Mouse (Mus musculus) WW6 (cell line): ENCODE data around the gene 9130230L23Rik.
"Not testable (repeated sequence)": the region's sequence is repeated elsewhere in the genome, so short reads cannot be mapped to it uniquely, and the experiment has no call there.

Experiments
- DNase-seq: peaks from one replicate; pipeline ENCODE4 v3.0.0-alpha.2; 2013; ENCODE audit warnings: low read depth, low spot score

Gene 9130230L23Rik

DNA sequence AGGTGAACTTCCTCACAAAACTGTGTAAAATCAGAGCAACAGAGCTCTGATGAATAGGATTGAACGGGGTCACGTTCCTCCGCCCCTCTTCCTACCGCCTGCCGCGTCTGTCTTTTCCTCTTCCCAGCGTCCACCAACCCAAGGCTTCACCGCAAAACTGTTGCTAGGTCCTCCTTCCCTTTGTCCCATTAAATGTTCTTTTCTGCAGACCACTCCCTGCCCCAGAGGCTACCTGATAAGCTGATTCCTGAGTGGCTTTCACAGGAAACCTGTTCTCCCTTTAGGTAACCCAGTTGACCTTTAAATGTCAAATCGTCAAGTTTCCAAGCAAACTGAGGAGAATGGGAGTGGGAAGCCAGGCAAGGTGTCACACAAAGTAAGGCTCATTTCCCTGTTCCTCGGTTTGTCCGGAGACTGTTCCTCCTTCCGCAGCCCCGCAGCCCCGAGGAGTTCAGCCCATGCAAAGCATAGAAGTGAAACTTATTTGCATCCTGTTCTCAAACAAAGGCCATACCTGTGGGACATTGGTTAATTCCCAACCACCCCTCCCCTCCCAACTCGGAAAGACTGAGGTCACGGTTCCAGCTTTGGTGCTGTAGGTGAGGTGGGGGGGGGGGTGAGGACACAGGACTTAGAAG, 1.1 kb upstream of the 9130230L23Rik start:
- no peak for DNase-seq

DNA sequence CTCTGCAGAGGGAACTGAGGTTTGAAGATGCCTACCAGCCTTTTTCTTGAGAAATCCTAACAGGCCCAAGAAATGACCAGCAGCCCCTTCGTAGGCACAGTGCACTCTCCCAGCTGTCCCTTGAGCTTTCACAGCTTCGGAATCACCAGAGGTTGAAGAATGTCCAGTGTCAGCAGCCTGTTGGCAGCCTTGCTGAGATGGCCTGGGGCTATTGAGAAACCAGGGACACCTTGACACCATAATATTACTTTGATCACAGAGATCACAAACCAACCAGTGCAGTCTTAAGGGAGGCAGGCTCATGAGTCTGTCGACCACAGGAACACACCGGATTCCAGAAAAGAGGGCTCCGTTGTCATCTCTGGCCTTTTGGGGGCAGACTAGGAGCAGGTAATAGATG, 2.9 kb downstream of the 9130230L23Rik start:
- no peak for DNase-seq

DNA sequence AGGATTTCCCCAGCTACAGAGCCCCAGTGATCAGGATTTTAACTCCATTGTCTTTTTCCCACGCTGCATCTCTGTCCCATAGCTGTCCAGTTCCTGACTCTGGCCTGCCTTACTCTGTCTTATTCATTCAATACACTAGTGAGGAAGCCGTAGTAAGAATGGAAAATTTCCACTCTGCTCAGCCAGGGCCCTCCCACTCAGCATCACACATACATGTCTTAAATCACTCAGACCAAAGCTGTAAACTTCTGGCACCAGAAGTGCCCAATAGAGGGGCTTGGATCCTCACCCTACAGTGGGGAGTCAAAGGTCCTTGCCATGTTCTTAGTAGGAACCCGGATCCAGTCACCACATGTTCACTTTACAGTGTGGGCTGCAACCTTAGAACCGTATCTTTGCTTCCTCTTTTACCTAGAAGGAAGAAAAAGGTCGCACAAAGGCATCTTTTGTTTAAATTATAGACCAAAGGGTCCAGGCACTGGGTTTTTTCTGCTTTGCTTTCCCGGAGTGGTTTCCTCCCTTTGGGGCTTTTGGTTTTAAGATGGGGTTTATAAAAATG, 3.4 kb downstream of the 9130230L23Rik start:
- no peak for DNase-seq

DNA sequence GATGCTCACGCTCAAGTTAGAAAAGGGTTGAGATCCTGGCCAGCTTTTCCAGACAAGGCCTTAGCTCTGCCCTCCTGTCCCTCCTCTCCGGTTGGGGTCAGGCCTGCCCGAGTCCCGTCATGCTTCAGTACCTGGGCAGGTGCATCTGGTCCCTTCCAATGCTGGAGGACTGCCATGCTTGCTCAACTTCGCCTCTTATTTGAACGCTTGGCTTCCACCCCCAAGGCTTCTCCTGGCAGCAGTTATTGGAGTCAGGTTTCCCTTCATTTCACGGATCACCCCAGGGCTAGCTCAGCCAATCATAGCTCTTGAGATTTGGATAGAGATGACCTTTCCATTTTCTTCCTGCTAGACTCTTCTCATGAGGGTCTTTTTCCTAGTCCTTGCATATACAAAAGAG, 4.0 kb downstream of the 9130230L23Rik start:
- no peak for DNase-seq

DNA sequence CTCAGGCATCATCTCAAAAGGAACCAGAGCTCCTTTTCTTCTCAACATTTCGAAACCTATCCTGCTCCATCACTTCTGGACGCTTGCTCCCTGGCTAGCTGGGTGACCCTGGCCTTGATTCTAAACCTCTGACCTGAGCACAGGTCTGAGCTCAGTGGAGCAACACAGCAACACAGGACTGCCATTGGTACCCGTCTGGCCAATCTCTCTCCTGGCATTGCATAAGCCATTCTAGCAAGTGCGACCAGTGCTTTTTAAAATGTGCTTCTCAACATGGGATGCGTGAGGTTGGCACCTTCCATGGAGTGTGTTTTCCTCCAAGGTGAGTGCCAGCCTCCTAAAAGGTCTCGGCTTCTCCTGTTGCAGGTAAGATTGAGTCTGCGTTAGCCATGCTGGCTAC, 5.0 kb downstream of the 9130230L23Rik start:
- no peak for DNase-seq

DNA sequence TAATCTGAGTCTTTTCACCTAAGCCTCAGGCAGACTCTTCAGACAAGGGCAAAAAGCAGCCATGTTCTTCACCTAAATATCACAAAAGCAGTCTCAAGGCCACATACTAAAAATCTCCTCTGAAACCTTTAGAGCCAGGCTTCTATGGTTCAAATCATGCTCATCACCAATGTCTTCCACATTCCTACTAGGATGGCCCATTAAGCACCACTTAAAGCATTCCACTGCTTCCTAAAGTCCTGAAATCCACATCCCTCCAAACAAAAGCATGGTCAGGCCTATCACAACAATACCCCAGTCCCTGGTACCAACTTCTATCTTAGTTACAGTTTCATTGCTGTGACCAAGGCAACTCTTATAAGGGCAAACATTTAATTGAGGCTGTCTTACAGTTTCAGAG, 6.3 kb downstream of the 9130230L23Rik start:
- no peak for DNase-seq

DNA sequence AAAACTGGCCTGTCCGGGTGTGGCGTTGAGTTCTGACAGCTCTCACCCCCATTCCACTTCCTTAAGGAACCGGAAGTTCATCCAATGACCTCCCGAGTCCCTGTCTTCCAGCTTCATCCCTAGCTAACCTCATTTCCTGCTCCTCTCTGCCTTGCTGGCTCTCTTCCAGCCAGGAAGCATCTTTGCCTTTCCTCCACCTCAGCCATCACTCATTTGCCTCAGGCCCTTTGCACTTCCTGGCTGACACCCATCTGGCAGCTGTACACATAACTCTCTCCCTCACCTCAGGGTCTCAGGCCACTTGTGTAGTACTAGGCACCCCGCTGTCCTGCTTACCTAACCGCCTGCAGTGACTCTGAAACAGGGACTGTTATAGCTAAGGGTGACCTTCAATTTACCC, 9.4 kb downstream of the 9130230L23Rik start:
- no peak for DNase-seq

DNA sequence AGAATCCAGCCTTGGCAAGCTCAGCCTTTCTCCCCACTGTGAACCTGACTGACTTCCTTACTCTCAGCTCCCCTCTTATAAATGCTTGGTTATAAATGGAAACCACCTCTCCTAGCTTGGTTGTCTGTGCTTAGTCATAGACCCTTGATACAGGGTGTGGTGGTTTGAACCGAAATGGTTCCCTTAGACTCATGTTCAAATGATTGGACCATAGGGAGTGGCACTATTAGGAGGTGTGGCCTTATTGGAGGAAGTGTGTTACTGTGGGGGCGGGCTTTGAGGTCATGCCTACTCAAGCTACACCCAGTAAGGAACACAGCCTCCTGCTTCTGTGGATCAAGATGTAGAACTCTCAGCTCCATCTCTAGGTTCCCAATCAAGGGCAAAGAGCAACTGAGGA, 12.9 kb downstream of the 9130230L23Rik start:
- no peak for DNase-seq

DNA sequence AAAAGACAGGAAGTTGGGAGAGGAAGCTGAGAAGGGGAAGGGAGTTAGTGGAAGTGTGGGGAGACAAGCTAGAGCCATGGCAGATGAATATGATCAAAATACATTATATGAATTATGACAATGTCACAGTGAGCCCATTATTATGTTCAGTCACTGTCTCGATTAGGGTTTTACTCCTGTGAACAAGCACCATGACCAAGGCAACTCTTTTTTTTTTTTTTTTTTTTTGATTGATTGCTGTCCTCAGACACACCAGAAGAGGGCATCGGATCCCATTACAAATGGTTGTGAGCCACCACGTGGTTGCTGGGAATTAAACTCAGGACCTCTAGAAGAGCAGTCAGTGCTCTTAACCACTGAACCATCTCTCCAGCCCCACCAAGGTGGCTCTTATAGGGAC, 17.1 kb downstream of the 9130230L23Rik start:
- not testable (repeated sequence) for DNase-seq

DNA sequence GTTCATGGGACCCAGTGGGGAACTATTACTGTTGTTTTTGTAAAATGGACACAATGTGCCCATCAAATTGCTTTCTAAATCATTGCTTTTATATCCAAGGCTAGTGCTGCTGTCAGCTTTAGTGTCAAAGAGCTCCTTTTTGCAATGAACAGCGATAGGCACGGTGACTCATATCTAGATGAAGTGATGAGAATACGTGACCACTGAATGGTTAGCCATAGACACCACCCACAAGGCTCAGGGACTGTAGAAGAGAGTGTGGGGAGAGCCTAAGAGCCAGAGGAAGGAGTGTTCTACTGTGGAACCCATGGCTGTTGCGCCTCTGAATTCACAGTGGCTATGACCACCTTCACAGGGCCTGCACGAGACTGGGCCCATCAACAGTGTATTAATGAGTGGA, 17.7 kb downstream of the 9130230L23Rik start:
- no peak for DNase-seq

DNA sequence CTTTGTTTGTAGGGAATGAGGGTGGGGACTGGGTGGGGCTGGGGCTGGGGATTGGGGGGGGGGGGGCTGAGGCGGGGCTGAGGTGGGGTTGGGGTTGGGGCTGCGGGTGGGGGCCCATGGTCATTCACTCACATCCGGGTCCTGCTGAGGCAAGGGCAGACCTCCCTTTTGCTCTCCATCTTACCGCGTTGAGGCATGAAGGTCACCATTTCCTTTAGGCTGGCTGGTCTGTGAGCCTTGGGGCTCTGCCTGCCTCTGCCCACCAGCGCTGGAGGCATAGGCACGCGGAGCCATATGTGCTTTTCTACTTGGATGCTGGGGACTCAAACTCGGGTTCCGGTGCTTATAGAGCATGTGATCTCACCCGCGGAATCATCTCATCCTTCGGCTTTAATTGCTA, 28.4 kb downstream of the 9130230L23Rik start:
- no peak for DNase-seq

DNA sequence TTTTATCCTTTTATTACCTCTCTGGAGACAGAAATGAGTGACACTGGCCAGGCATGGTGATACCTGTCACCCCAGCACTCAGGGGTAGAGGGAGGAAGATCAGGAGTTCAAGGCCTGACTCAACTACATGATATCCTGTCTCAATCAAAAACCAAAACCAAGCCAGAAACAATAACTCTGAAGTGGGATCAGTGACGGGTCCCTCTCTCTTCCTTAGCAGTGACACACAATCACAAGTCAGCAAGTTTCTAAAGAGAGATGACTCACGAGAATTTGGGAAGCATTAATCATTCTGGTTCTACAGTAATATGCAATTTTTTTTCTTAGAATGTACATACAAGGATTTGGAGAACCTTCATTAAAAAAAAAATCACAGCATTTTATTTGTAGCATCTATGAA, 30.9 kb downstream of the 9130230L23Rik start:
- DNase-seq, result no peak

DNA sequence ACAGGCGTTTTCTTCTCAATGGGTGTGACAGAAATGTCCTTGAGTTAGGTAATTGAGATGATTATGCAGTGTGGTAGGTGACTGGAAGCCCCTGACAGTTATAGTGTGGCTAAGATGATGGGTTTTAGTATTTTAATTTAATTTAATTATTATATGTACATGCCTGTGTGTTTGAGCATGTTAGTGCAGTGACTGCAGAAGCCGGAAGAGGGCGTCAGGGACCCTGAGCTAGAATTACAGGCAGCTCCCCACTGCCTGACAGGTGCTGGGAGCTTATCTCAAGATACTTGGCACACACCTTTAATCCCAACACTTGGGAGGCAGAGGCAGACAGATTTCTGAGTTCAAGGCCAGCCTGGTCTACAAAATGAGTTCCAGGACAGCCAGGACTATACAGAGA, 36.1 kb downstream of the 9130230L23Rik start:
- no peak for DNase-seq

DNA sequence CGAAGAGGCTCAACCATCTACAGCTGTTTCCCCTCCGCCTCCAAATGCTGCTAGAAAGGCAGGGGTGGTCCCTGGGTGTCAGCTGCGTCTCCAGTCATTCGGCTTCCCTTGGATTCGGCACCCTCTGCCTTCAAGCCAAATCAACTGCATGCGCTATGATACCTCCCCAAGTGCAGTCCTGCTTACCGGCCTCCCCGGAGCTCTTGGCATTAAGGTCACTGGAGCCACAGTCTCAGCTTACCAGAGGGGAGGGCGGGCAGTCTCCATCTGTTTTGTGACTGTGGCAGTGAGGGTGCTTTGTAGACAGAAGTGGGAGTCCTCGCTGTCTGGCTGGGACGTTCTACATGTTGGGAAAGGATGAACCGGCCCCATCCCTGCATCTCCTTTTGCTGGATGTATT, 37.0 kb downstream of the 9130230L23Rik start:
- no peak for DNase-seq

DNA sequence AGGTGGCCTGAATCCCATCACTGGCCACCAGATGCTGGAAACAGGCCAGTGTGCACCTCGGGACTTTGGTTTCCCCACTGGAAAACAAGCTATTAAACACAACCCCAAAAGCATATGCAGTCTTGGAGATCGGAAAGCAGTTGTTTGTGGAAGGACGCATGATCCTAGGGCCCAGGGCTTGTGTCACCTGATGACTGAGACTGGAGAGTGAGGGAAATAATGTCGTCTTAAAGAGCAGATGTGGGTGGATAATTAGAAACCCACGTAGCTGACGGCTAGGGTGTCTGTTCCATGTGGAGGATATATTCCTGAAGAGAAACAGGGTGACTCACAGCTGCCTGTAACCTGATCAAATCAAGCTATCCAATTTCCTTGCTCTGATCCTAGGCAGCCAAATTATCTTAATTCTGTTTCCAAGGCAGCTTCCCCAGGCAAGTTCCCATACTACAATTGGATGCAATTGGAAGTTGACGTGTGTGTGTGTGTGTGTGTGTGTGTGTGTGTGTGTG, 38.3 kb downstream of the 9130230L23Rik start:
- DNase-seq, result no peak

DNA sequence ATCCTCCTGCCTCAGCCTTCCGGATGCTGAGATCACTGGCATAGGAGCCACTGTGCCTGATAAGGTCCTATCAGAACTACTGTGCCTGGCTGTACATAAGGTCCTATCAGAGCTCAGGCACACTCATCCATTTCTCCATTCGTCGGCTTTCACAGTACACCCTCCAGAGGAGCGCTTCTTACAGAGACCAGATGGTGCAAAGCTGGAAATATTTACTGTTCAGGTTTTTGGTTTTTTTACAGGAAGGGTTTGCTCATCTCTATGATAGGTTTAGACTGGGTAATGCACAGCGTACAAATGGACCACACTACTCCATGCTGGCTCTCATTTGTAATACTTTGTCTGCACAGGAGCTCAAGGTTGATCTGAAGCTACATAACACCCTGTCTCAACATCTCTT, 40.8 kb downstream of the 9130230L23Rik start:
- DNase-seq, result no peak

DNA sequence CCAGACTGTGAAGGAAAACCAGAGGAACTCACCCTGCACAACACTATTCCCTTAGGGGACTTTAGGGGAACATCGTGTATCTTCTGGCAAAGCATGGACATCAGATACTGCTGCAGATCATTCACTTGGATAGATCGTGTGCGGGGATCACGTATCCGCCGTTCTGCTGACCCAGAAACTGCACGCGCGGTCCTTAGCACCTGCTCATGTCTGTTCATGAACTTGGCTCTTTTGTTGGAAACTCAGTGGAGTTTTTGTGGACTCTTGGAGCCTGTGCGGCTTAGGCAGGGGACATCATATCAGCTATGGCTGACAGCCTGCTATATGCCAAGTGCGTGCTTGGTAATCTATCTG, 43.5 kb downstream of the 9130230L23Rik start:
- no peak for DNase-seq

DNA sequence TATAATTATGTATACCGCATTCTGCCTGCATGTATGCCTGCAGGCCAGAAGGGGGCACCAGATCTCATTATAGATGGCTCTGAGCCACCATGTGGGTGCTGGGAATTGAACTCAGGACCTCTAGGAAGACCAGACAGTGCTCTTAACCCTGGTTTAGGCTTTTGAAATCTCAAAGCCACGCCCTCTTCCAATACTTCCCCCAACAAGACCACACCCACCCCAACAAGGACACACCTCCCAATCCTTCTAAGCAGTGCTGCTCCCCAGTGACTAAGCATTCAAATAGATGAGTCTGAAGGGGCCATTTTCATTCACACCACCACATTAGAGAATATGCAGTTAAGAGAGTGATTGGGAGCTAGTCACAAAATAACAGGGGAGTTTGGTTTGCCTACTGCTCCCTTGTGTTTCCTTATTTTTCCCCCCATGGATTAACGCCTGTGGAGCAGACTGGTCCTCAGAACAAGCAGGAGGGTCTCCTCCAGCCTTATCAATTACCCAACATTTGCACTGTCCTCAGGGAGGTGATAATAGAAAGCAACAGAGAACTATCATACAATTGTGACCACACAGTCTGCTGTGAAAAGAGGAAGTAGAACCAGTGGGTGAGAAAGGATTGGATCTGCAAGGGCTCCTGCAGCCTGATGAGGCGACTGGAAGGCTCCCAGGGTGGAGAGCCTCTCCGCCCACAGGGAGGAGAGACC, 44.0 kb downstream of the 9130230L23Rik start:
- DNase-seq, result no peak

DNA sequence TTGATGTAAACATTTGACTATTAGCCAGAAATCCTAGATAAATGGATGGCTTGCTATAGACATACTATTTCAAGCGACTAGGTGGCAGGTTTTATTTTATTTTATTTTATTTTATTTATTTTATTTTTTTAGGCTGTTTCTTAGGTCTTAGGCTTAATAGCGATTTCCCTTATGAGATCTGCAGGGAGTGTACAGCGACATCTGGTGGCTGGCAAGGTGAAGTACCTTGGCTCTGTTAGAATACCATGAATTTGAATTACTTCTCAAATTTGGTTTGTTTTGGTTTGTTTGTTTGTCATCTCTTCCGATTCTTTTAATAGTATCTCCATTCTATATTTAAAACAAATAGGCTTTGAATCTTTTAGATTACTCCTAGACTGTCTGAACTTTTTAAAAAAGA, 45.5 kb downstream of the 9130230L23Rik start:
- no peak for DNase-seq

DNA sequence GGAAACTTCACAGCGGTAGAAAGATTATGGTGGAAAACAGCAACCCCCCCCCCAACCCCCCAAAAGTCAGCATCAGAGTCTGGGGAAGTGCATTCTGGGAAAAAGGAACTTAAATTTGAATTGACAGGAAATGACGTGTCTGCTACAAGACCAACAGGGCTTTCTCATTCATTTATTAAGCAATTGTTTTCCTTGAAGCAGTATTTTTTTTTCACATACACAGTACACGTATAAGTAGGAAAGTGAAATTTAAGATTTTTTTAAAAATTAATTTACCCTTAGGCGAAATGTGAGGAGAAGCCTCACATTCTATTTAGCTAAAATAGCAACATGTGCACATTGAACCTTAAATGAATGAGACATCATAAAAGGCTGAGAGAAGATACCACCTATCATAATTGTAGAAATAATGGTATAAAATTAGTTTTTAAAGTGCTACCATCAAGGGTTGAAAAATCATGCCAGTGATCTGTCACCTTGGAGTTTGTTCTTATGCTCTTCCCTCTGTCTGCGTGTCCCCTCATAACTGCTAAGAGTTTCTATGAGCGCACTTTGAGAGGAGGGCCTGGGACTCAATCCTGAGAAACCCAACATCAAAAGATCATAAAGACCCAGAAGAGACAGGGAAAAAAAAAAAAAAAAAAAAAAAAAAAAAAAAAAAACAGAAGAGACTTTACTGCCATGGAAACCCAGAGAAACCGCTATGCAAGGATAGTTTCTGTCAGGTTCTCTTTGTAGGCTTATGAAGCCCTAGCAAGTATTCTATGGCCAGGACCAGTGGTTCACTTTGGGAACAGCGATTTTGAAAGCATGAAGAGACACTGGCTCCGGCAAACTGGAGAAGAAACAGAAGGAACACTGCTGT, 47.7 kb downstream of the 9130230L23Rik start:
- no peak for DNase-seq

DNA sequence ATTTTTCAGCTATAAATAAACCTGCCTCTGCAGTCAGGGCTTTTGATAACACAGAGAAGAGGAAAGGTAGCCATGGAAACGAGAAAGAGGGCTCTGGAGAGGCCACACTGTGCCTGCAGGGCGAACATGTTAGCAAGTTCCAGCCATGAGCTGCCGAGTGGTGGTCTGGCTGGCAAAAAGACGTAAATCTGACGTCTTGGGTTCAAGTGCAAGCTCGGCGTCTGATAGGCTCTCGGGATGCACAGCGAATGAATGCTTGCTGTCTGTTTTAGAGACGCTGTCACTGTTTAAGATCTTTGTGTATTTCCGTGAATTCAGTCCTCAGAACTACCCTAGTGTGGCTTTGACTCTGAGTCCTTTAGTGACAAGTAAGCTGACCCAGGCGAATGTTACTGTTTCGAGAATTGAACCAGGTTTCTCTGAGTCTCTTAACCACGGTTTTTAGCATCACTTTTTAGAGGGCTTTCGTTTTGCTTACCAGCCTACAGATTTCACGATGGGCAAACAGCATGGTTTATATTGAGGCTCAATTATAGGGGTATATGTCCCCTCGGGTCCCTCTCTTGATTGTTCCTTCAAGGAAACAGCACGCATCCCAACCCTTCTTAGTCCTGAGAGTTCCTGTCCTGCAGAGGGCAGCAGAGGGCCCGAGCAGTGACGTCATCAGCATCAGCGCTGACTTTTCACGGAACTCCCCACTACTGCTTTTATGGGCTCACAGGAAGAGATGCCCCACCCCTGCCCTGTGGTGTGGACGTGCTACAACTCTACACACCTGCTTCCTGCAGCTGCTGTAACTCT, 48.5 kb downstream of the 9130230L23Rik start:
- DNase-seq, result no peak
